Mouse (Mus musculus) lung, adult 2 months (tissue): Measurements from ENCODE around the gene Gm867.
A peak's percentile ranks its signal among the peaks of the same experiment; 100 is the strongest.

Experiments used
- CTCF ChIP-seq: fragments of 200-500 bp; IDR thresholded peaks from 2 replicates; pipeline ENCODE4 v1.5.1; 2011; ENCODE audit warnings: mild to moderate bottlenecking, low read length, control low read depth; ENCODE audit not compliant: insufficient read depth
- POLR2A ChIP-seq: fragments of 200-500 bp; IDR thresholded peaks from 2 replicates; pipeline ENCODE4 v1.6.1; 2011; ENCODE audit warnings: low read depth, mild to moderate bottlenecking, control low read depth, low read length, borderline replicate concordance; ENCODE audit errors: extremely low read depth

DNA sequence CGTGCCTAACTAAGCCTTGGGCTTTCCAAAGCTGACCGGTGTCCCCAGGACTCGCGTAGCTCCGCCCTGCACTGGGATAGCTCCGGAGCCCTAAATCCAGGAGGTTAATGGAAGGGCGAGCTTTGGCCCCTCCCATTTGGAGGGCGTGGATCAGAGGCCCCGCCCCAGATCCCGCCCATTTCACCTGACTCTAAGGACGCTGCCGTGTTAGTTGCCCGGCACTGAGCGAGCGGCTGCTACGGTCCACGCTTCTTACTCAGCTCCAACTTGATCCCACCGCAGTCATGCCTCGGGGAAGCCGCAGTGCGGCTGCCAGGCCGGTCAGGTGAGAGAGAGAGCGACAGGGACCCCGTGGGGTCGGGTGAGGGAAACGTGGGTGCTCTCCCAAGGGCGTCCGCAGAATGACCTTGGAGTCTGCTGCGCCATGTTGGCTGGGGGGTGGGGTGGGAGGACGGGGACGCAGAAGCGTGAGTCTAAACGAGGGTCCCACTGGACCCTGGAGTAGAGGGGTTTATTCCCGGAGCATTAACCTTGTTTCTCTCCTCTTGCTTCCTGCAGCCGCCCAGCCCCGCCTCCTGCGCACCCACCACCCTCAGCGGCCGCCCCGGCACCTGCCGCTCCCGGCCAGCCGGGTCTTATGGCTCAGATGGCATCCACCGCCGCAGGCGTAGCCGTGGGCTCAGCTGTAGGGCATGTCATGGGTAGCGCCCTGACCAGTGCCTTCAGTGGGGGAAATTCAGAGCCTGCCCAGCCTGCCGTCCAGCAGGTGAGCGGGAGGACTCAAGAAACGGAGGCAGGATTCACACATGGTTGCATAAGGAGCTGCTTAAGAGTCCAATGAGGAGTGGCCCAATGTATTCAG, 4.6 kb downstream of the Gm867 start, which contains the start of gene Mmp11:
- TF ChIP-seq CTCF: no peak
- peak; percentile 92; the same call in 1 of the 2 replicates for TF ChIP-seq POLR2A
